Mouse (Mus musculus) gastrocnemius, postnatal 4 days (tissue): ENCODE measurements at regions not wholly inside any gene's neighbourhood (a gene's known extent, or its start where the extent isn't known, plus 50 kb on each side); places are given as distances from the start of the nearest gene placed in this dataset.

ENCODE experiments used
- DNase-seq, 2 experiments: peaks; one replicate each; pipeline ENCODE4 v3.0.0; 2021 to 2022; ENCODE audit warnings: low spot score in 2 of 2, mixed read lengths in 2 of 2

GRCm38 (mm10) chrX:107577501-107577900 lies 90.3 kb upstream of the Tbx22 start:
- DNase-seq = peak in 1 of 2 experiments; percentile 7
